Mouse (Mus musculus) CH12.LX (cell line): ENCODE data around the gene Slc35b4. TPM values are rescaled to one million over a fixed set of nuclear protein-coding genes. Genes with fewer than 3 reads are reported as not detected.
A peak's percentile ranks its signal among the peaks of the same experiment; 100 is the strongest.

ENCODE experiments used
- DNase-seq: peaks from one replicate; pipeline ENCODE4 v3.0.0-alpha.2; 2013; ENCODE audit errors: extremely low read depth
- H3K27ac ChIP-seq: 2 replicates; pipeline ENCODE4 v1.5.1; 2012; ENCODE audit warnings: low read depth, mild to moderate bottlenecking, control low read depth, moderate library complexity; ENCODE audit not compliant: insufficient read depth
- H3K27me3 ChIP-seq: replicated peaks from 2 replicates; pipeline ENCODE3; 2012; ENCODE audit warnings: inconsistent platforms
- H3K36me3 ChIP-seq, 2 experiments: replicated peaks in 1 of 2; 2 replicates each; pipeline versions ENCODE3 to v1.6.1; 2012; ENCODE audit warnings: inconsistent platforms in 1 of 2, low read length in 1 of 2, mild to moderate bottlenecking in 1 of 2, mixed read lengths in 1 of 2, moderate library complexity in 1 of 2; ENCODE audit not compliant: control insufficient read depth in 1 of 2, insufficient read depth in 1 of 2
- H3K4me1 ChIP-seq, 2 experiments: 2 replicates each; pipeline ENCODE4 v1.6.1; 2012; ENCODE audit warnings: inconsistent platforms in 1 of 2, moderate library complexity in 1 of 2; ENCODE audit not compliant: insufficient read depth in 2 of 2, control insufficient read depth in 1 of 2
- H3K4me2 ChIP-seq: 2 replicates; pipeline ENCODE4 v1.6.1; 2012; ENCODE audit warnings: low read depth, mild to moderate bottlenecking, control low read depth; ENCODE audit not compliant: poor library complexity, insufficient read depth, severe bottlenecking
- H3K4me3 ChIP-seq, 3 experiments: fragments of 150-350 bp in 1 of 3; sonication (generic) in 1 of 3; replicated peaks in 1 of 3; 2 replicates each; pipeline versions ENCODE3 to v1.5.1; 2011 to 2012; ENCODE audit warnings: low read depth in 2 of 3, low read length in 2 of 3, mild to moderate bottlenecking in 2 of 3, moderate library complexity in 2 of 3, control low read depth in 1 of 3, improper control_type of control experiment in 1 of 3, inconsistent platforms in 1 of 3, mixed read lengths in 1 of 3; ENCODE audit not compliant: poor library complexity in 1 of 3
- H3K79me2 ChIP-seq: replicated peaks from 2 replicates; pipeline ENCODE4 v1.6.1; 2012; ENCODE audit warnings: mild to moderate bottlenecking, moderate library complexity; ENCODE audit not compliant: control insufficient read depth, poor library complexity, insufficient read depth, severe bottlenecking; ENCODE audit errors: extremely low read depth
- H3K9ac ChIP-seq: 2 replicates; pipeline ENCODE4 v1.6.1; 2012; ENCODE audit warnings: low read depth, mild to moderate bottlenecking, control low read depth, moderate library complexity; ENCODE audit not compliant: insufficient read depth
- H3K9me3 ChIP-seq: replicated peaks from 2 replicates; pipeline ENCODE3; 2012; ENCODE audit warnings: low read length, inconsistent platforms, mixed read lengths
- BHLHE40 ChIP-seq: IDR thresholded peaks from 2 replicates; pipeline ENCODE4 v1.6.1; 2011; ENCODE audit warnings: mild to moderate bottlenecking, low read depth, low read length, improper control_type of control experiment
- CHD1 ChIP-seq: IDR thresholded peaks from 2 replicates; pipeline ENCODE4 v1.6.1; 2012; ENCODE audit warnings: low read depth, low read length, improper control_type of control experiment, inconsistent platforms
- CTCF ChIP-seq, 2 experiments: IDR thresholded peaks in 1 of 2; conservative IDR thresholded peaks in 1 of 2; 2 replicates each; pipeline ENCODE4 v1.5.1; 2011 to 2012; ENCODE audit warnings: low read depth in 2 of 2, low read length in 2 of 2, improper control_type of control experiment in 1 of 2, inconsistent platforms in 1 of 2, mild to moderate bottlenecking in 1 of 2, moderate library complexity in 1 of 2
- GABPA ChIP-seq: IDR thresholded peaks from 2 replicates; pipeline ENCODE4 v1.6.1; 2012; ENCODE audit warnings: low read depth, low read length, improper control_type of control experiment, inconsistent platforms; ENCODE audit not compliant: insufficient replicate concordance
- HCFC1 ChIP-seq: IDR thresholded peaks from 2 replicates; pipeline ENCODE4 v1.6.1; 2012; ENCODE audit warnings: low read depth, mild to moderate bottlenecking, inconsistent platforms, low read length, improper control_type of control experiment
- JUN ChIP-seq: IDR thresholded peaks from 2 replicates; pipeline ENCODE4 v1.6.1; 2011; ENCODE audit warnings: low read depth, mild to moderate bottlenecking, low read length, improper control_type of control experiment, moderate library complexity; ENCODE audit not compliant: insufficient read depth
- JUND ChIP-seq: conservative IDR thresholded peaks from 2 replicates; pipeline ENCODE4 v1.6.1; 2011; ENCODE audit warnings: low read depth, low read length, improper control_type of control experiment
- KAT2A ChIP-seq: IDR thresholded peaks from 2 replicates; pipeline ENCODE4 v1.6.1; 2012; ENCODE audit warnings: low read length, improper control_type of control experiment, inconsistent platforms; ENCODE audit not compliant: insufficient replicate concordance
- MAX ChIP-seq: IDR thresholded peaks from 2 replicates; pipeline ENCODE4 v1.6.1; 2011; ENCODE audit warnings: low read length, improper control_type of control experiment
- MEF2A ChIP-seq: IDR thresholded peaks from 2 replicates; pipeline ENCODE4 v1.6.1; 2014; ENCODE audit warnings: low read depth, mild to moderate bottlenecking, inconsistent platforms, low read length, improper control_type of control experiment, borderline replicate concordance
- RAD21 ChIP-seq: IDR thresholded peaks from 2 replicates; pipeline ENCODE4 v1.6.1; 2011; ENCODE audit warnings: low read depth, mild to moderate bottlenecking, low read length, improper control_type of control experiment, moderate library complexity
- RCOR1 ChIP-seq: conservative IDR thresholded peaks from 2 replicates; pipeline ENCODE4 v1.6.1; 2012; ENCODE audit warnings: low read depth, mild to moderate bottlenecking, inconsistent platforms, low read length, improper control_type of control experiment
- SMC3 ChIP-seq: IDR thresholded peaks from 2 replicates; pipeline ENCODE4 v1.6.1; 2011; ENCODE audit warnings: low read depth, low read length, improper control_type of control experiment
- TCF12 ChIP-seq: IDR thresholded peaks from 2 replicates; pipeline ENCODE4 v1.6.1; 2014; ENCODE audit warnings: low read depth, mild to moderate bottlenecking, inconsistent platforms, low read length, improper control_type of control experiment
- USF1 ChIP-seq: IDR thresholded peaks from 2 replicates; pipeline ENCODE4 v1.6.1; 2014; ENCODE audit warnings: low read depth, mild to moderate bottlenecking, inconsistent platforms, low read length, improper control_type of control experiment
- ZKSCAN1 ChIP-seq: IDR thresholded peaks from 2 replicates; pipeline ENCODE4 v1.6.1; 2012; ENCODE audit warnings: low read depth, inconsistent platforms, low read length, improper control_type of control experiment, borderline replicate concordance
- dilution Hi-C: fragments of 300-500 bp; cut with MboI; formaldehyde crosslinking; loops from 2 replicates; pipeline ENCODE4 v1.14.3; 2020; ENCODE audit warnings: low sequenced_read_pairs; ENCODE audit not compliant: extremely low pct_unique_long_range_greater_than_20kb, extremely low pct_ligation_motif_present
- in situ Hi-C: fragments of 300-500 bp; cut with MboI; formaldehyde crosslinking; loops from 3 replicates; pipeline ENCODE4 v1.14.3; 2019; ENCODE audit warnings: low sequenced_read_pairs, low pct_ligation_motif_present, low pct_unique_long_range_greater_than_20kb, mixed read lengths
- polyA plus RNA-seq: library from polyadenylated mRNA; unstranded; fragments of >175 nt; gene quantifications from 2 replicates; pipeline ENCODE4 v1.2.1, GENCODE M21; 2012; ENCODE audit warnings: low read depth; ENCODE audit not compliant: insufficient read length
- total RNA-seq, 2 experiments: library from RNA; depleted of rRNA; stranded (reverse); fragments of 300-350 nt in 1 of 2; fragments of >200 nt in 1 of 2; gene quantifications; 2 replicates each; pipeline ENCODE4 v1.2.3; 2012 to 2014

The Slc35b4 gene
- total and polyA plus RNA-seq, 3 experiments, result 16.9 to 34.8 (median 19.8) TPM

GRCm38 (mm10) chr6:34179007-34179406 lies 2.1 kb upstream of the Slc35b4 start:
- Histone ChIP-seq H3K4me2 (no peak overlapping the region), H3K4me3 (no peak overlapping the region), H3K27me3 (no peaks in the 10 kb centered on the region), H3K9me3 (peaks cover 12% of the 10 kb centered on the region), H3K9ac (no peak overlapping the region), H3K36me3 (no peaks in the 10 kb centered on the region), H3K79me2 (peaks cover 10% of the 10 kb centered on the region), H3K27ac (no peak overlapping the region), H3K4me1 (peaks cover 11 to 38% of the 10 kb centered on the region in 2 experiments)
- dilution Hi-C loops, result no loop called here
- DNase-seq, result no peak
- no peak for TF ChIP-seq BHLHE40
- TF ChIP-seq JUND, result no peak
- TF ChIP-seq JUN, result no peak
- TF ChIP-seq RAD21, result no peak
- in situ Hi-C loops, result no loop called here

- Histone ChIP-seq H3K4me2 (peak overlapping the region; percentile 95), H3K4me3 (peak overlapping the region; percentile 65 to 94 (median 92)), H3K27ac (peak overlapping the region; percentile 38; the same call in 1 of the 2 replicates), H3K36me3 (peaks cover 3 to 21% of the 10 kb centered on the region in 2 experiments), H3K9me3 (peaks cover 9% of the 10 kb centered on the region), H3K79me2 (peaks cover 12% of the 10 kb centered on the region), H3K9ac (peak overlapping the region; percentile 86), H3K27me3 (no peaks in the 10 kb centered on the region), H3K4me1 (peaks cover 11 to 58% of the 10 kb centered on the region in 2 experiments)
- in situ Hi-C loops (no loop called here), dilution Hi-C loops (no loop called here)
- no peak for TF ChIP-seq CTCF (conservative IDR thresholded peaks at IDR 0.05 in 1 of 2, IDR thresholded peaks at IDR 0.05 in 1 of 2; ENCODE audit: low read depth in 2 of 2, low read length in 2 of 2)
- TF ChIP-seq MAX, result peak; percentile 75
- peak; percentile 33 for TF ChIP-seq USF1
- TF ChIP-seq BHLHE40, result peak; percentile 92
- TF ChIP-seq TCF12, result no peak
- TF ChIP-seq CHD1, result 0 out of 2 replicates have a peak, but pooled peaks have one; percentile 64
- DNase-seq, result no peak
These were observed 624 bp downstream of the Slc35b4 start for GRCm38 (mm10) chr6:34176111-34176863.

- no peaks in the 10 kb centered on the region for H3K27me3 ChIP-seq
- peaks cover 11 to 74% of the 10 kb centered on the region in 2 experiments for H3K4me1 ChIP-seq
- TF ChIP-seq GABPA, result no peak
- TF ChIP-seq RCOR1, result no peak
- TF ChIP-seq KAT2A, result no peak
- TF ChIP-seq TCF12, result no peak
- no peak for TF ChIP-seq ZKSCAN1
- TF ChIP-seq HCFC1, result no peak
- no peak for TF ChIP-seq MEF2A
- TF ChIP-seq SMC3, result no peak
- TF ChIP-seq RAD21, result no peak
- no peak for DNase-seq
- H3K27ac ChIP-seq, result no peak overlapping the region
- H3K4me2 ChIP-seq, result no peak overlapping the region
- no peak overlapping the region for H3K9ac ChIP-seq
- H3K79me2 ChIP-seq, result peaks cover 14% of the 10 kb centered on the region
- in situ Hi-C loops (no loop called here), dilution Hi-C loops (no loop called here)
- peaks cover 10 to 30% of the 10 kb centered on the region in 2 experiments for H3K36me3 ChIP-seq
- H3K9me3 ChIP-seq, result no peaks in the 10 kb centered on the region
- no peak overlapping the region for H3K4me3 ChIP-seq
These were observed 2.2 kb downstream of the Slc35b4 start for GRCm38 (mm10) chr6:34174715-34175114.
